Mouse (Mus musculus) 3T3-L1 (cell line): Measurements from ENCODE around the gene Rpl4.
"Not testable (repeated sequence)": the region's sequence is repeated elsewhere in the genome, so short reads cannot be mapped to it uniquely, and the experiment has no call there.

Experiments used
- DNase-seq: peaks from one replicate; pipeline ENCODE4 v3.0.0-alpha.2; 2015; ENCODE audit warnings: low read depth, low spot score

The Rpl4 gene

GRCm38 (mm10) chr9:64172816-64173665 lies at the start of gene Rpl4, which contains the start of gene Zwilch:
Rpl4 (plus strand) TSS chr9:64173375.
Zwilch (minus strand) TSS chr9:64173104.
- peak; percentile 85 for DNase-seq

GRCm38 (mm10) chr9:64124846-64125245 lies 48.3 kb upstream of the Rpl4 start:
- DNase-seq: peak; percentile 66

GRCm38 (mm10) chr9:64125307-64125706 lies 47.9 kb upstream of the Rpl4 start:
- peak; percentile 51 for DNase-seq

GRCm38 (mm10) chr9:64126121-64126520 lies 47.1 kb upstream of the Rpl4 start:
- no peak for DNase-seq

GRCm38 (mm10) chr9:64131623-64132022 lies 41.6 kb upstream of the Rpl4 start:
- DNase-seq: no peak

- DNase-seq: peak; percentile 67
Measured at GRCm38 (mm10) chr9:64138896-64139295, 34.3 kb upstream of the Rpl4 start.

- DNase-seq: no peak
Measured at GRCm38 (mm10) chr9:64139879-64140278, 33.3 kb upstream of the Rpl4 start.

GRCm38 (mm10) chr9:64156641-64157040 lies 16.5 kb upstream of the Rpl4 start:
- no peak for DNase-seq

GRCm38 (mm10) chr9:64160471-64160870 lies 12.7 kb upstream of the Rpl4 start:
- DNase-seq: no peak

- DNase-seq: not testable (repeated sequence)
Measured at GRCm38 (mm10) chr9:64169967-64170366, 3.2 kb upstream of the Rpl4 start.

GRCm38 (mm10) chr9:64172145-64172815 lies 895 bp upstream of the Rpl4 start:
- DNase-seq: no peak

- DNase-seq: no peak
Measured at GRCm38 (mm10) chr9:64173666-64174220, 568 bp downstream of the Rpl4 start.

GRCm38 (mm10) chr9:64174341-64174740 lies 1.2 kb downstream of the Rpl4 start:
- no peak for DNase-seq

GRCm38 (mm10) chr9:64174766-64175165 lies 1.6 kb downstream of the Rpl4 start:
- DNase-seq: peak; percentile 43

- no peak for DNase-seq
Measured at GRCm38 (mm10) chr9:64175378-64175777, 2.2 kb downstream of the Rpl4 start.

- DNase-seq: peak; percentile 71
Measured at GRCm38 (mm10) chr9:64178610-64178973, 5.4 kb downstream of the Rpl4 start.

GRCm38 (mm10) chr9:64178974-64179646 lies 5.9 kb downstream of the Rpl4 start, which contains the start of gene Snapc5:
Snapc5 (plus strand) TSS chr9:64179274.
- DNase-seq: peak; percentile 94

GRCm38 (mm10) chr9:64183295-64183694 lies 10.1 kb downstream of the Rpl4 start:
- DNase-seq: not testable (repeated sequence)

GRCm38 (mm10) chr9:64184166-64184840 lies 11.1 kb downstream of the Rpl4 start:
- no peak for DNase-seq

- DNase-seq: no peak
Measured at GRCm38 (mm10) chr9:64193879-64194278, 20.7 kb downstream of the Rpl4 start.

GRCm38 (mm10) chr9:64195554-64195953 lies 22.4 kb downstream of the Rpl4 start:
- no peak for DNase-seq
